In genomic region chr9:15037237-15037636, GRCm38 (mm10) we compare ENCODE assay signal across 17 mouse cellular contexts. TPM values are rescaled to one million over a fixed set of nuclear protein-coding genes. Genes with fewer than 3 reads are reported as not detected.
DNase-seq lines count a peak whose midpoint lies in the region; ATAC-seq and TF ChIP-seq lines count a peak whose summit lies in the region.
"Had no signal": no experiment of that assay in that cellular context is flagged by ENCODE, and none has a peak within 500 bp of the region (broad histone marks: within the 10 kb centered on the region; RNA-seq: fewer than 3 reads in every experiment).

No protein-coding gene starts in this region.

- no peak overlapping the region for H3K9ac ChIP-seq in forebrain, embryonic 15.5 days (replicated peaks)
- H3K9ac ChIP-seq in forebrain, embryonic 16.5 days (replicated peaks; ENCODE audit: low read depth, low read length) = no peak overlapping the region
- no peak overlapping the region for H3K9ac ChIP-seq in stomach, postnatal 0 days (ENCODE audit: low read length)
- H3K9ac ChIP-seq: forebrain, embryonic 13.5 days had no signal

- H3K4me3 ChIP-seq in forebrain, embryonic 15.5 days = no peak overlapping the region
- H3K4me3 ChIP-seq in forebrain, embryonic 16.5 days (replicated peaks; ENCODE audit: low read length) = no peak overlapping the region
- H3K4me3 ChIP-seq in megakaryocyte, embryonic 14.5 days (replicated peaks) = peak overlapping the region; percentile 87
- H3K4me3 ChIP-seq in stomach, postnatal 0 days (ENCODE audit: low read depth, low read length) = no peak overlapping the region
- H3K4me3 ChIP-seq: forebrain, embryonic 13.5 days; heart, adult 2 months had no signal

- H3K4me1 ChIP-seq in forebrain, embryonic 15.5 days = peaks cover 26% of the 10 kb centered on the region
- peaks cover 12% of the 10 kb centered on the region for H3K4me1 ChIP-seq in forebrain, embryonic 16.5 days (replicated peaks; ENCODE audit: control insufficient read depth, insufficient read depth, low read length)
- H3K4me1 ChIP-seq in megakaryocyte, embryonic 14.5 days = peaks cover 80% of the 10 kb centered on the region
- H3K4me1 ChIP-seq in stomach, postnatal 0 days (replicated peaks; ENCODE audit: control insufficient read depth, insufficient read depth) = 0 out of 2 replicates have a peak, but pooled peaks cover 2% of the 10 kb centered on the region

- H3K9me3 ChIP-seq in forebrain, embryonic 15.5 days = no peaks in the 10 kb centered on the region
- no peaks in the 10 kb centered on the region for H3K9me3 ChIP-seq in forebrain, embryonic 16.5 days (ENCODE audit: control insufficient read depth, low read length)
- H3K9me3 ChIP-seq in megakaryocyte, embryonic 14.5 days = peaks cover 35% of the 10 kb centered on the region
- H3K9me3 ChIP-seq in stomach, postnatal 0 days (ENCODE audit: control insufficient read depth, low read length) = no peaks in the 10 kb centered on the region

- no peak for ATAC-seq in forebrain, embryonic 15.5 days (replicated peaks)
- ATAC-seq in forebrain, embryonic 16.5 days = no peak
- ATAC-seq in megakaryocyte, adult 5-6 weeks (ENCODE audit: poor library complexity, severe bottlenecking) = no peak
- ATAC-seq in stomach, postnatal 0 days (ENCODE audit: low FRiP score, low TSS enrichment) = peak; percentile 77

- no peaks in the 10 kb centered on the region for H3K27me3 ChIP-seq in forebrain, embryonic 15.5 days
- H3K27me3 ChIP-seq in forebrain, embryonic 16.5 days (replicated peaks; ENCODE audit: control insufficient read depth, insufficient read depth, low read length) = no peaks in the 10 kb centered on the region
- H3K27me3 ChIP-seq in megakaryocyte, embryonic 14.5 days (replicated peaks) = no peaks in the 10 kb centered on the region
- H3K27me3 ChIP-seq in stomach, postnatal 0 days (ENCODE audit: control insufficient read depth, insufficient read depth, low read length) = no peaks in the 10 kb centered on the region
- H3K27me3 ChIP-seq: CH12.LX; forebrain, embryonic 13.5 days had no signal

- DNase-seq in urinary bladder, postnatal 36 days (ENCODE audit: low spot score in 2 of 2) = peak; percentile 33 to 42
- DNase-seq in urinary bladder, postnatal 4 days (ENCODE audit: low spot score in 2 of 2) = no peak
- DNase-seq in stomach, postnatal 0 days (ENCODE audit: low spot score) = peak; percentile 67
- DNase-seq in lung, postnatal 10 days = no peak
- DNase-seq: cerebellum, adult 9-11 months; gastrocnemius, postnatal 10 days; heart, adult 2 months; left cerebral cortex, postnatal 4 days; lung, adult 2 months; spleen, adult 18-20 months; thymus, postnatal 36 days had no signal

- no peak overlapping the region for H3K4me2 ChIP-seq in forebrain, embryonic 15.5 days (replicated peaks)
- no peak overlapping the region for H3K4me2 ChIP-seq in forebrain, embryonic 16.5 days (ENCODE audit: low read length)
- no peak overlapping the region for H3K4me2 ChIP-seq in stomach, postnatal 0 days (replicated peaks; ENCODE audit: low read depth)
- H3K4me2 ChIP-seq: forebrain, embryonic 13.5 days had no signal

- TF ChIP-seq EP300 in stomach, postnatal 0 days (optimal IDR thresholded peaks at IDR 0.05) = no peak

- no peaks in the 10 kb centered on the region for H3K36me3 ChIP-seq in forebrain, embryonic 15.5 days
- H3K36me3 ChIP-seq in forebrain, embryonic 16.5 days (ENCODE audit: control insufficient read depth, insufficient read depth) = no peaks in the 10 kb centered on the region
- peaks cover 57% of the 10 kb centered on the region for H3K36me3 ChIP-seq in megakaryocyte, embryonic 14.5 days (replicated peaks; ENCODE audit: low read length)
- H3K36me3 ChIP-seq in stomach, postnatal 0 days (ENCODE audit: control insufficient read depth, insufficient read depth, low read length) = no peaks in the 10 kb centered on the region

- peak overlapping the region; percentile 48; the same call in 1 of the 2 replicates for H3K27ac ChIP-seq in forebrain, embryonic 15.5 days (replicated peaks)
- no peak overlapping the region for H3K27ac ChIP-seq in forebrain, embryonic 16.5 days (ENCODE audit: low read length)
- H3K27ac ChIP-seq in stomach, postnatal 0 days (replicated peaks) = peak overlapping the region; percentile 73
- H3K27ac ChIP-seq: forebrain, embryonic 13.5 days; heart, adult 2 months had no signal

- no peak for TF ChIP-seq CTCF in stomach, postnatal 0 days (IDR thresholded peaks at IDR 0.05; ENCODE audit: low read depth)

RNA-seq across cellular contexts. Expression of gene Panx1, which starts 8.0 kb away (rescaled TPM):
- 150 and 151 TPM in 2 replicates for polyA plus RNA-seq in forebrain, embryonic 15.5 days (2015; fragmentation: Nextera tagmentation; extraction: Ambion mirVana)
- 136 and 138 TPM in 2 replicates for polyA plus RNA-seq in forebrain, embryonic 16.5 days (2015; fragmentation: Nextera tagmentation; extraction: Ambion mirVana)
- polyA plus RNA-seq in megakaryocyte, embryonic 14.5 days (2012; ENCODE audit: insufficient read depth, low replicate concordance) = 13.0 and 18.4 TPM in 2 replicates
- 13.9 and 15.1 TPM in 2 replicates for total RNA-seq in megakaryocyte, adult 5-6 weeks (2015)
- 10.2 and 11.5 TPM in 2 replicates for total RNA-seq in megakaryocyte, adult 5-6 weeks (2017)
- 27.8 and 28.1 TPM in 2 replicates for polyA plus RNA-seq in stomach, postnatal 0 days (2015; fragmentation: Nextera tagmentation; extraction: Ambion mirVana)

Comparison
In these comparisons a context has a peak if more than half of its experiments do, and no peak if none do; other contexts are left out.
1. DNase-seq: peak in urinary bladder, postnatal 36 days (2 of 2) and stomach, postnatal 0 days (single experiment); none in urinary bladder, postnatal 4 days (0 of 2) and lung, postnatal 10 days (single experiment).